Mouse (Mus musculus) CD4-positive helper T cell, adult 2 months (primary cell): ENCODE results near the gene Fam214a.
A peak's percentile ranks its signal among the peaks of the same experiment; 100 is the strongest.

Source experiments
- DNase-seq: peaks from one replicate; pipeline ENCODE4 v3.0.0-alpha.2; 2012; ENCODE audit warnings: low read depth, missing footprints, low spot score

The Fam214a gene

GRCm38 (mm10) chr9:74952756-74953247, at the start of gene Fam214a:
TSS of gene Fam214a (plus strand) at chr9:74952884.
- DNase-seq = peak; percentile 94

- peak; percentile 67 for DNase-seq
These were observed 47.7 kb upstream of the Fam214a start for GRCm38 (mm10) chr9:74904866-74905508.

GRCm38 (mm10) chr9:74906951-74907350, 45.7 kb upstream of the Fam214a start:
- no peak for DNase-seq

- DNase-seq = no peak
These were observed 43.4 kb upstream of the Fam214a start for GRCm38 (mm10) chr9:74909245-74909644.

GRCm38 (mm10) chr9:74910226-74910759, 42.4 kb upstream of the Fam214a start:
- no peak for DNase-seq

GRCm38 (mm10) chr9:74911430-74911829, 41.3 kb upstream of the Fam214a start:
- DNase-seq = no peak

GRCm38 (mm10) chr9:74911919-74912318, 40.8 kb upstream of the Fam214a start:
- DNase-seq = no peak

GRCm38 (mm10) chr9:74912619-74913376, 39.9 kb upstream of the Fam214a start:
- DNase-seq = no peak

- DNase-seq = no peak
These were observed 37.1 kb upstream of the Fam214a start for GRCm38 (mm10) chr9:74915611-74916010.

GRCm38 (mm10) chr9:74920450-74920849, 32.2 kb upstream of the Fam214a start:
- DNase-seq = no peak

- no peak for DNase-seq
These were observed 31.3 kb upstream of the Fam214a start for GRCm38 (mm10) chr9:74921422-74921821.

GRCm38 (mm10) chr9:74922884-74923283, 29.8 kb upstream of the Fam214a start:
- DNase-seq = no peak

- no peak for DNase-seq
These were observed 29.2 kb upstream of the Fam214a start for GRCm38 (mm10) chr9:74923291-74923977.

- no peak for DNase-seq
These were observed 27.4 kb upstream of the Fam214a start for GRCm38 (mm10) chr9:74925220-74925769.

GRCm38 (mm10) chr9:74929981-74930423, 22.7 kb upstream of the Fam214a start:
- no peak for DNase-seq

GRCm38 (mm10) chr9:74930653-74931052, 22.0 kb upstream of the Fam214a start:
- DNase-seq = no peak

- no peak for DNase-seq
These were observed 17.4 kb upstream of the Fam214a start for GRCm38 (mm10) chr9:74935289-74935688.

- no peak for DNase-seq
These were observed 14.9 kb upstream of the Fam214a start for GRCm38 (mm10) chr9:74937761-74938160.

GRCm38 (mm10) chr9:74938670-74939534, 13.8 kb upstream of the Fam214a start:
- no peak for DNase-seq

GRCm38 (mm10) chr9:74946713-74947402, 5.8 kb upstream of the Fam214a start:
- no peak for DNase-seq
